Mouse (Mus musculus): ENCODE measurements around the gene Cblb.

DNA sequence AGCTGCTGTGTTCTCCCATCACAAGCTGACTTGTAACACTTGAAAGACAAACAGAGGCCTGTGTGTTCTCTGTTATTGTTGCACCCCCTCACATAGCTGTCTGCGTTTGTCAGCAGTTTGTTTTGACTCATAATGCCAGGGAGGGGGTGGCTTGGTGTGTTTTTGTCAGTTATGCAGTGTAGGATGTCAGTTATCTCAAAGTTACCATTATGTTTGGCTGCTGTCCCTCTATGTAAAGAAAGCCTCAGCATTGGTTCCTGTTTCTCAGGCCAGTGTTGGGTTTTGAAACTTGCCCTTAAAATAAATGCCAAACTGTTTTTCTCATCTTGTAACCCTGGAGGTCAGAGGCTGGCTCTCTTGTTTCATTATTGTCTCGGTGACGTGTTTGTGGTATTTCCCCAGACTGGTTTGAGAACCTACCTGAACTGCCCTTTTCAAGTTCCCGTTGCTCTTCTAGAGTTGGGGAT is 30.0 kb downstream of the Cblb start:
- TF ChIP-seq CTCF (IDR thresholded peaks at IDR 0.05) (no peak), EP300 (IDR thresholded peaks at IDR 0.05) (peak; percentile 52)
